Mouse (Mus musculus) left cerebral cortex, postnatal 4 days (tissue): ENCODE measurements at regions not wholly inside any gene's neighbourhood (a gene's known extent, or its start where the extent isn't known, plus 50 kb on each side); places are given as distances from the start of the nearest gene placed in this dataset.

Experiments used
- DNase-seq: peaks from one replicate; pipeline ENCODE4 v3.0.0-alpha.2; 2022
- intact Hi-C: fragments of 180-260 bp; cut with DNase I; formaldehyde crosslinking; loops from one replicate; pipeline ENCODE4 v1.15.1; 2025

DNA sequence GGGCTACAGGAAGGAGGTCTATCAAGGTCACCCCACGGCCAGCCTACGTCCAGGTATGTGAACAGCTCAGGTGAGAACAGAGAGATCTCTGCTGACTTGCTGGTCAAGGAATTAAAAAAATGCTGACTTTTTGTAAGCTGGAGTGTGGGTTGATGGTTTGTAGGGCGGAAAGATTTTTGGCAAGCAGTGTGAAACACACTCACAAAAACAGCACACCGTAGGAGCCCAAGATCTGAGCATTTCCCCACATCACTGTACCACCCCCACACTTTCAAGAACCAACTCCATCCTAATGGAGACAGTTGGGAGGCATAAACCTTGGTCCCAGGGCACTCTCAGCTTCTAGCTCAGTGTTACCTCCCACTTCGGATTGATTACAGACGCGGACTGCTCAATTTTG, 200.5 kb downstream of the Rplp1 start:
- intact Hi-C loops = no loop called here

DNA sequence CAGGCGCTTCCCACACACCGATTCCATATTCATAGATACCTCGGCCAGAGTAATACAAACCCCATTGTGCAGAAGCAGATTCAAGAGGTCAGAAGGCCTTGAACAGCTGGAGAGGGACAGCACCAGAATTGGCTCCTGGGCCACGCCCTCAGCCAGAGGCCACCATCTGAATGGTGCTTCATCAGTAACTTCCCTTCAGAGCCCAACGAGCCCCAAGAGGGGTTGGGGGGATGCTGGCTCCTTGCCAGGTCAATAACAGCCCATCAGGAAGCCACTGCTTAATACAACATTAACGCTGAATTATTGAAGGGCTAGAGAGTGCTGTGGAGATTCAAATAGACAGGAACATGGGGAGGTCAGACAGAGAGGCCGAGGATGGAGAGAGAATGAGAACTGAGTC, 203.0 kb downstream of the Rplp1 start:
- DNase-seq = no peak
- intact Hi-C loops = no loop called here

More for the DNA sequence above, 200.5 kb downstream of the Rplp1 start:
- no peak for DNase-seq

DNA sequence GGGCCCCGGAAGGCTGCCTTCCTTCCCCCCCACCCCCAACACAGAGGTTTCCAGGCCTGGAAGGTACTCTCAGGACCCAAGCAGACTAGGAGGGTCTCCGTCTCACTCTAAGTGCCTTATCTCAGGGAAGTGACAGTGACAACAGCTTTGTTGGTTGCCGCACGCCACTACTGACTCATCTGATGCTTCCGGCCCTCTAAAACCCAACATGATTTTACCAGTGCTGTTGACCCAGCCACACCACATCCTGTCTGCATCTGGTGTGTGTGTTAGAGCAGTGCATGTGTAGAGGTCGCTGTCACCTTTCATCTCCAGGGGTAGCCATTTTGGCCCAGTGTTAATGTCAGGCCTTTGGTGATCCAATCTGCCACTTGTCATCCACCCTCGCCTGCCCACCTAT, 206.5 kb downstream of the Rplp1 start:
- intact Hi-C loops = no loop called here
- no peak for DNase-seq

DNA sequence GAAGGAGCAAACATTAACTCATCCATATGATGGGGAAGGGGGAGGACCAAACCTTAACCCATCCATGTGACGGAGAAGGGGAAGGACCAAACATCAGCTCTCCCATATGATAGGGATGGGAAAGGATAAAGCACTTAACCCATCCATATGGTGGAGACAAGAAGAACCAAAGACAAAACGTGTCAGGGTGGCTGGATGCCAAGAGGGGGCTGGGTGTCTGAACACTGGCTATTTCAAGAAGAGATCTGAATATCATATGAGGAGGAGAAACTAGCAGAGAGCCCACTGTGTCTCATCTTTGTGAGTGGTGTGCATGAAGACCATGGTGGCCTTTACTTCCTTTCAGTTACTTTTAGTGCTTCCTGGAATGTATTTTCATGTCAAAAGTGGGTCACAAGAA, 207.0 kb downstream of the Rplp1 start:
- no peak for DNase-seq
- intact Hi-C loops = no loop called here

DNA sequence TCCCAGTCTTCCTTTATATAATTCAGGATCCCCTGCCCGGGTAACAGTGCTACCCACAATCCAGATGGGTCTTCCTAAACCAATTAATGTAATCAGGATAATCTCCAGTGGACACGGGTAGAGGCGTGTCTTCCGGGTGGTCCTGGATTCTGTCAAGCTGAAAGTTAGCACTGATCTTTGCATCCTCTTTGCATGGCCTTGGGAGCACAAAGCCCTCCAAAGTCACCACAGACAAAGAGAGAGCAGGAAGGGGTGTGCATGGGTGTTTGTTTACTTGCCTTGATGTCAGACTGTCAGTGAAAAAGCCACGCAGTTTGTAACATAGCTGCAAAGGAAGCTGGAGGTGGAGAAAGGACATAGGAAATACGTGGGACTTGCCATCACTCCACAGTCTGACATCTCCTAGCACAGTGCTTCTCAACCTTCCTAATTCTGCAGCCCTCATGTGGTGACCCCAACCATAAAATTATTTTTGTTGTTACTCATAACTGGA, 208.0 kb downstream of the Rplp1 start:
- intact Hi-C loops = no loop called here
- DNase-seq = no peak

DNA sequence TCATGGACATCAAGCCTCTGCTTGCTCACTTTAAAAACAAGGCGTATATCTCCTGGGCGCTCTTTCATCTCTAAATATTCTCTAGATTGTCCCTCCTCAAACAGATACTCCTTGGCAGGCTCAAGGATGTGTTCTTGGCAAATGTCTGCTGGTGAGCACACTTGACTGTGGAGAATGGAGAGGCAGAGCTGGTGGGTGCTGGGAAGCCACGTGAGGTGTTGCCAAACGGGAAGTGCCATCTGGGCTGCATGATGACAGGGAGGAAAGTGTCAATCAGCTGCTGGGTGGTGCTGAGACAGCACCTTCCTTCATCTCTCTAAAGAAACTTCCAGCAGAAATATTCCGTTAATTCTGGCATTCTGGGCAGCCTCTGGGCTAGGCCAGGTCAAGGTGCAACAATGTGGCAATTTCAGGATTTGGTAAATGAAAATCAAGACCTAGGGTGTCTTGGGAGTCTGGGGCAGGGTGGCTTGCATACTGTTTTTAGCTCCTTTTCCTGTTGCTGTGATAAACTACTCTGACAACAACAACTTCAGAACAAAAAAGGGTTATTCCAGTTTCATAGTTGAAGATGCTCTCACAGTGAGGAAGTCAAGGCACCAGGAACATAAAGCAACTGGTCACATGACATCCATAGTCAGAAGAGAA, 208.6 kb downstream of the Rplp1 start:
- peak; percentile 49 for DNase-seq
- intact Hi-C loops = no loop called here

DNA sequence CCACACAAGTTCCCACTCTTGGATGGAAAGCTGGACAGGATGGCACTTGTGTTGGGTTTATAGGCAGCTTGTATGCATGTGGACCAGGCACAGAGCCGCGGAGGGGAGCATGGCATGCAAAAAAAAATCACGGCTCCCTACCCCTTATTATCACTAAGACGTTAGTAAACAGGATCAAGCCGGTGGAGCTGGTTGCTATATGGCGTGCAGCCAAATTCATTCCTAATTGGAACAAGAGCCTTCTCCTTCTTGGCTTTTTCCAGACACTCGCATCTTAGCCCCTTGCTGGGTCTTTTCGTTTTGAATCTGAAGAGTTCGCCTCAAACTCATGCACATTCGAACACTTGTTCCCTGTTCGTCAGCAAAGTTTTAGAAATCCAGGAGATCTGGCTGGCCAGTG, 211.0 kb downstream of the Rplp1 start:
- intact Hi-C loops = no loop called here
- peak; percentile 39 for DNase-seq

DNA sequence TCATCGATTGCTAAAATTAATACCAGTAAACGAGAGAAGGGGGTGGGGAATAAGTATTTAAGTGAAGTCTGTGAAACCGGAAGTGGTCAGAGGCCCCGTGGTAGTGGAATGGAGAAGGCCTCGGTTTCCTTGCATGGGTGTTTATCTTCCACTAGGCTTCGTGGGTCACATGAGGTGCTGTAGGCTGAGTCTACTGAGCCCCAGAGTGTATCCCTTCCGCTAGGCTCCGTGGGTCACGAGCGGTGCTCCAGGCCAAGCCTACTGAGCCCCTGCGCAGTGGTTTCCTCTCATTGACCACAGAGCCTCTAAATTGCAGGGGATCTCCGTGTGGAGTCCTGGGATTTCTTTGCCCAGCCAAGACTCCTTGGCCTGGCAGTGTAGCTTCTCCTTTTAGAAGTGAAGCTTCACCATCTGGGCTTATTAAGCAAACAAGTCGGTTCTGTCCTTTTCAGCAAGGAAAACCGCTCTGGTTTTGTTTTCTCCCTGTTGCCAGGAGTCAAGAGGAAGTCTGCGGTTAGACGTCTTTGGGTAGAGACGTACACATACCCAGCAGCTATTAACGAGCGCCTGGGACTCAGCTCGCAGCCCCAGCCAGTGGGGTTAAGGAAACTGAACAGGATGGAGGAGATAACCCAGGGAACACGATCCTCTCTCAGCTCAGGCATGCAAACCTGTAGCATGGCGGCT, 211.9 kb downstream of the Rplp1 start:
- intact Hi-C loops = no loop called here
- DNase-seq = no peak

DNA sequence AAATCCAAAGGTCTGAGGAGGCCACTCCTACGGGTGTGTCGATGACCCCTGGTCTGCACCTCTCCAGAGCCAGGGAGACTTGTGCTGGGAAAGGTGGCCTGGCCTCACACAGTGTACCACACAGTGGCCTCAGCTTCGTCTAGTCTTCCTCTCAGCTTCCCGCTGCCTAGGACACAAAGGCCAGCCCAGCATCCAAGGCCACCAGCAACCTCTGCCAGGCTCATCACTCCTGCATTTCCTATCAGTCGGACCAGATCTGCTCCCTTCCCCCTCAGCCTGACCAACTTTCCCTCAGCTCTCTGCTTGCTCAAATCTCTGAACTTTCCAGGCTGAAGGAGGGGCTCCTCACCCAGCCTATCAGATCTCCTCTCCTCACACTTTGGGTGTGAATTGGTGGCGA, 213.8 kb downstream of the Rplp1 start:
- no peak for DNase-seq
- intact Hi-C loops = no loop called here

DNA sequence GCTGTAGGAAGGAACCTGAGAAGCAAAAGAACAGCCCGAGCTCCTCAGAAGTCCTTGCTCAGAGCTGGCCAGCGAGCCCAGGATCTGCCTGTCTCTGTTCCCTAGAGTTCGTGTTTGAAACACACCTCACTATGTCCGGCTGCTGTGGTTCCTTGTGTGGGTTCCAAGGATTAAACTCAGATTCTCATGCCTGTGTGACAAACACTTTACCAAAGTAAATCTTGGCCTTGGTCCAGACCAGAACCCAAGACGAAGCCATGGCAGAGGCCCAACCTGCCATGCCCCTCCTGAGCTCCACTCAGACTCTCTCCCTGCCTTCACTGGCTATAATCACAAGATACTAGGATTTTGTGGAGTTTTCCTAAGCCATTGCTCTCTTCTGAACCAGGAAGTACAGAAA, 214.7 kb downstream of the Rplp1 start:
- intact Hi-C loops = loop anchor here (5.0 kb wide), 1 partner anchor 327 kb away; the partner anchor contains the start of gene Tle3
- DNase-seq = no peak

DNA sequence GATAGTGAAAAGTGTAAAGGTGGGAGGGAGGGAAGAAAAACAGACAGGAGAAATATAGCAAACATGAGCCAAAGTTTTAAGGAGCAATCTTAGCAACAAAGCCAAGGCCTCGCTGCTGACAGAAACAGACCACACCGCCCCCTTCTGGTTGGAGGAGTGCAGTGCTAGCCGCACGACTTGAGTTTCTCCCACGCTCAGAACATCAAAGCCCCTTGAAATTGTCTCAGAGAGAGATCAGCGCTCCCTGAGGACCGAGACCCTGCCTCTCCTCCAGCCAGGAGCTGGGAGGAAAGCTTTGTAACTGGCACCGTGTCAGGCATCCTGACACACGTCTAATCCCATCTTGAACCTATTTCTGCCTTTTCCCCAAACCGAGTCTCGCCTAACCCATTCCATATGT, 216.4 kb downstream of the Rplp1 start:
- intact Hi-C loops = loop anchor here (5.0 kb wide), 1 partner anchor 326 kb away; the partner anchor contains the start of gene Tle3
- peak; percentile 76 for DNase-seq

DNA sequence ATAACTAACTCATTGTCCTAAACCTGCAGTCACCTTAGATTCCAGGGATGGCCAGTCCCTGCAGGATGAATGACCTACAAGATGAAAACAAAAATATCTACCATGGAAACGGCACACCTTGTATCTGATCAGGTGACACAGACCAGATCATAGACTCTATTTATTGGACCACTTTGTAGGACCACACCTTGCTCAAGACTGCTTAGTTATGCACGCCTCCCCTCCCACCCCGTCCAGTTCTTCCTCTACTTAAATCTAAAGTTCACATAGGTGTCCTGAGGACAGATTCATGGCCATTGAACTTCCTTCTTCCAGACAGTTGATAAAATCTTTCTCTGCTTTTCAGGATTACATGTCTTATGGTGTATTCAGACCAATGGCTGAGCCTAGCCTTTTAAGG, 217.5 kb downstream of the Rplp1 start:
- DNase-seq = no peak
- intact Hi-C loops = loop anchor here (5.0 kb wide), 1 partner anchor 325 kb away; the partner anchor contains the start of gene Tle3

DNA sequence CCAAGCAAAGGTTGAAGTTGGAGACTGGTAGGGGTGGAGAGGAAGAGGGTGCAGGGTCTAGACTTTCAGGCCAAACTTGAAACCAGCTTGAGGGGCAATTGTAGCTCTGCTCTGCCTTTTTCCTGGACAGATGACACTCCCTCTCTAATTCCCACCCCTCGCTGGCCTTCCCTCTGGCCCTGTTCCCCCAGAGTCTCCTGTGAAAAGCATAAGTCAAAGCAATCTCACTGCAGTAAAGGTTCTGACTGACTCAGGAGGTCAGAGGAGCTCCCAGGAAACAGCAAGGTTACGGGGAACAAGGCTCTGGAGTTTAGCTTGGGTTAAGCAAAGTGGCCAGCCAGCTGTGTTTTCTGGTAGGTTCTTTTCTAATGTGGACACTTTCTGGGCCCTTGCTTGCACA, 218.5 kb downstream of the Rplp1 start:
- no peak for DNase-seq
- intact Hi-C loops = loop anchor here (5.0 kb wide), 1 partner anchor 324 kb away; the partner anchor contains the start of gene Tle3

DNA sequence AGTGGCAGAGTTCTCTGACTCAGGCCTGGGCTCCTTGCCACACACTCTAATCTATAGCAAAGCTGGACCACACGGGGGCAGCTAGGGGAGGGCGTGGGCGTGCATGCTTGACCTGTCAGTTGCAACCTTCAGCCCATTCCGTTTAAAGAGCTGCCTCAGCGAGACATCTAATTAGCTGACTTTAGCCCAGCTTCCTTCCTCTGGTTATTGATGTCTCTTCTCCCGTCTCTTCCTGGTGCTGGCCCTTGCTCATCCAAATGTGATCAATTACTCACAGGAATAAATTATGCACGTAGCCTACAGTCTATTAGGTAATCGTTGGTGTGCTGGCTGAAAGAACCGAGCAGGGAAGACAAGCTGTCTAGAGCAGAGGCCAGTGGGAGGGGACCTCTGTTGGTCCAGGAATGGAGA, 219.0 kb downstream of the Rplp1 start:
- intact Hi-C loops = loop anchor here (5.0 kb wide), 1 partner anchor 323 kb away; the partner anchor contains the start of gene Tle3

DNA sequence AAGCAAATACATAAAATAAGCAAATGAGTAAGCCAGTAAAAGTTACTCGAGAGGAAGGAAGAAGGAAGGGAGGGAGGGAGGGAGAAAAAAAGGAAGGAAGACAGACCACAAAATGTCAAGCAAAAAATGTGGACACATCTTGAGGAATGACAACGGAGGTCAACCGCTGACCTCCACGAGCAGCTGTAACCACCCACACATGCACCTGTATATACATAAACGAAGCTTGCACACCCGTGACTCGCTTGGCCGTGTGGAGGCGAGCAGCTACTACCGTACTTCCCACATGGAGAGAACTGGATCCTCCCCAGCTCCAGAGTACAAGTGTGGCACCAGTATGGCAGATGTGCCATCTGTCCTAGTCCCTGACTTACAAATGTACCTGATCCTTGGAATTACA, 220.1 kb downstream of the Rplp1 start:
- intact Hi-C loops = no loop called here
- no peak for DNase-seq

More for the DNA sequence above, 219.0 kb downstream of the Rplp1 start:
- peak; percentile 45 for DNase-seq

DNA sequence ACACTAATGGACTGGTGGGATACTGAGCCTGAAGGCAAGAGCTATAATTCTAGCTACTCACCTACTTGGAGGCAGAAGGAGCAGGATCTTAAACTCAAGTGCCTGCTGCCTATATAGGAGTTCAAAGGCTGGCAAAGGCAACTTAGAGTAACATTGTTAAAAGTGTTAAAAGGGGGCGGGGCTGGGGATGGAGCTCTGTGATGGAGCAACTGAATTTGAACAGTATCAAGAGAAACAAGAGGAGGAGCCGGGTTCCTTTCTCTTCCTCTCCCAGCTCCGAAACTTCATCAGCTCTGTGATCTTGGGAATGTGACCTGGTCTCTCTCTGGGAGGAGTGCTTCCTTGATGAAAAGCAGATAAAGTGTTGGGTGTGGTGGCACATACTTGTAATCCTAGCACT, 223.6 kb downstream of the Rplp1 start:
- no peak for DNase-seq
- intact Hi-C loops = no loop called here

DNA sequence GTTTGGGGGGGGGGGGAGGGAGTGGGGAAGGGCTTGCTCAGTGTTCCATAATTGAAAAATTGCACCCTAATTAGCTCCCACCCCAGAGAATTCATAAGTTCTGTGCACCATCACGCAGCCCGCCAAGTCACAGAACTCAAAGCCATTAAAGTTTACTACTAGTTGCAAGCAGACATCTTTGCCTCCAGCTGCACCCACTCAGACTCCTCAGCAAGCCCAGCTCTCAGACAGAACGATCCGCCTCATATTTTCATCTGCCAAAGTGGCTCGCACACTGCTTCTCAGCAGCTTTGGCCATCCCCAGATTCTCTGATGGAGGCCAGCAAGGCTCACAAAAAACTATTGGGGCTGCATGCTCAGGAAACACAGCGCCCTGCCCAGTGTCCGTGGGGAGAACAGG, 224.4 kb downstream of the Rplp1 start:
- intact Hi-C loops = no loop called here
- no peak for DNase-seq

DNA sequence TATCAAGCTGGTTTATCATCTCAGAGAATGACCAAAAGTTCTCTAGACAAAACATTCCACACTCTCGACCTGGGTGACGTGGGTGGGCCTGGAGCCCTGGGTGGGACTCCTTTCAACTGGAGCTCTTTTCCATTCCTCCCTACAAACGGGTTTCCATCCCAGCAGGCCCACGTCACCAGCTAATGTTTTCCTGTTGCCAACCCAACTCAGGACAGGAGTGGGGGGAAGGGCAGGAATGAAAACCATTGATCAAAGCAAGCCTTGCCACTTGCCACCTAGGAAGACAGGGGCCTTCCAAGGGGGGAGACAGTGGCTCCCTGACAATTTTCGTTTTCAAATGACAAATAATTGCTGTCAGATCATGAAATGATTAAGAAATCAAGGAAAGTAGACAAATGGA, 224.8 kb downstream of the Rplp1 start:
- no peak for DNase-seq

DNA sequence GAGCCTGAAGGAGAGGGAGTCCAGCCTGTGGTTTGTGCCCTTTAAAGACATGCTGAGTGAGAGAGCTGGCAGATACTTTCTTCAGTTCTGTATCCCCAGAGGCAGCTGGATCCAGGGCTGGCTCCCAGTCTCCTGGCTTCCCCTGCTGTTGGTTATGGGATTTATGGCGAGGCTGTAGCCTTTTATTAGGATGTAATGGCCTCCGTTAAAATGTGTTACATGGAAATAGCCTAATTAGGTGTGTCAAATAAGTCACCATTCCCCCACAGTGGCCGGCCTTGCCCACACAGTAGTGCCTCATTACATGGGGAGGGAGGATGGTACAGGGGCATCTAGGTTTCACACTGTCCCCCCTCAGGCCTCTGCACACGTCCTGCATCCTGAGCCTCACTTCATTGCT, 230.8 kb downstream of the Rplp1 start:
- no peak for DNase-seq
- intact Hi-C loops = no loop called here

More for the DNA sequence above, 224.8 kb downstream of the Rplp1 start:
- intact Hi-C loops = no loop called here

DNA sequence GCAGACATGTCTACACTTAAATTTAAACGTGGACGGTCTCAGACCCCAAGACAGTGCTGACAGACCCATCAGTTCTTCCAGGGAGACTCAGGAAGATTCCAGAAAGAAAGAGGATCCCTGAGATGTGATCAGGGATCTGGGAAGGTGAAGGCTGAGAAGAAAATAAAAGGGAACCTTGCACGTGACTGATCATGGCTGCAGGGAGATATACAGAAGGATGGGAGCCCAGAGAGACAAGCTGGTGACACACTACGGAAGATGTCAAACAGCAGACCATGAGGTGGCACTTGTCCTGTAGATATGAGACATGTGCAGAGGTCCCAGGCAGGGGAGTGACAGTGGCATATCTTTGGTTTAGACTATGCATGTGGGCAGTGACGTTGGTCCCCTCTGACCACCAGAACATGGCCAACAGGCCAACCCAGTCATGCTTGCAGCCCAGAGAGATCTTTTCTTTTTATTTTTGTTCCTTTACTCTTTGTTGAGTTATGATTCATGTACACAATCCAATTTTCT, 231.5 kb downstream of the Rplp1 start:
- intact Hi-C loops = no loop called here
- DNase-seq = no peak

DNA sequence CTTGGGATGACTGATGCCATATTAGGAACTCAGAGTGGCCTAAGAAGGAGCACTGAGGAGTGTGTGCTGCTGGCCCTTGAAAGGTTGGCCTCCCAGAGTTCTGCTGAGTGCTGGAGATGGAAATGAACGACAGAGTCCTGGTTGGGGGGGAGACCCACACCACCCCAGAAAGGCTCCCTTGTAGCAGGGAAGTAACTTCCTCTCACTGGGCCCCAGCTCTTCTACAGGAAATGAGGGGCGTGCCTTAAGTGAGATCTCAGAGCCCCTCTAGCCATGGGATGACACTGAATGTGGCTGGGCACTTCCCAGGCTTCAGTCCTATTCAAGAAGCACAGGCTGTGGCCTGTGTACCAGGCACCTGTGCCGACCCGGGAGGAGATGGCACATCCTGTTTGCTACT, 232.0 kb downstream of the Rplp1 start:
- intact Hi-C loops = no loop called here
- no peak for DNase-seq

DNA sequence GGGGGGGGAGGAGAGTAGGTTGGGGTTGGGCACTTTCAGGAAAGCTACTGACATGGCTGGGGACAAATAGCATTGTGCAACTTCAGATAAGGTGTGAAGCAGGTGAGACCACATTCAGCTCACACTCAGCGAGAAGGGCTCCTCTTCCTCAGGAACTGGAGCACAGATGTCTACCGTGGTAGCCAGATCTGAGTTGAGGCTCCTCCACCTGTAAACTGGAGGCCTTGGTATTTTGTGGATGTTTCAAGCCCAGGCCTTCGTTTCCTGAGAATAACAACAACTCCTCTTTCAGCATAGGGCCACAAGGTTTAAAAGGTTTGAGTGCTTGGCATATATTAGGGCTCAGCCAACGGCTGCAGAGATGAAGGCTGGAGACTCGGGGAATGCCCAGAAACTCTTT, 232.9 kb downstream of the Rplp1 start:
- no peak for DNase-seq
- intact Hi-C loops = no loop called here
